Mouse (Mus musculus) CH12.LX (cell line): ENCODE measurements around the gene Prdm2. TPM values are rescaled to one million over a fixed set of nuclear protein-coding genes. Genes with fewer than 3 reads are reported as not detected.

Source experiments
- DNase-seq: peaks from one replicate; pipeline ENCODE4 v3.0.0-alpha.2; 2013; ENCODE audit errors: extremely low read depth
- H3K27ac ChIP-seq: 2 replicates; pipeline ENCODE4 v1.5.1; 2012; ENCODE audit warnings: low read depth, mild to moderate bottlenecking, control low read depth, moderate library complexity; ENCODE audit not compliant: insufficient read depth
- H3K27me3 ChIP-seq: replicated peaks from 2 replicates; pipeline ENCODE3; 2012; ENCODE audit warnings: inconsistent platforms
- H3K36me3 ChIP-seq, 2 experiments: replicated peaks in 1 of 2; 2 replicates each; pipeline versions ENCODE3 to v1.6.1; 2012; ENCODE audit warnings: inconsistent platforms in 1 of 2, low read length in 1 of 2, mild to moderate bottlenecking in 1 of 2, mixed read lengths in 1 of 2, moderate library complexity in 1 of 2; ENCODE audit not compliant: control insufficient read depth in 1 of 2, insufficient read depth in 1 of 2
- H3K4me1 ChIP-seq, 2 experiments: 2 replicates each; pipeline ENCODE4 v1.6.1; 2012; ENCODE audit warnings: inconsistent platforms in 1 of 2, moderate library complexity in 1 of 2; ENCODE audit not compliant: insufficient read depth in 2 of 2, control insufficient read depth in 1 of 2
- H3K4me2 ChIP-seq: 2 replicates; pipeline ENCODE4 v1.6.1; 2012; ENCODE audit warnings: low read depth, mild to moderate bottlenecking, control low read depth; ENCODE audit not compliant: poor library complexity, insufficient read depth, severe bottlenecking
- H3K4me3 ChIP-seq, 3 experiments: fragments of 150-350 bp in 1 of 3; sonication (generic) in 1 of 3; replicated peaks in 1 of 3; 2 replicates each; pipeline versions ENCODE3 to v1.5.1; 2011 to 2012; ENCODE audit warnings: low read depth in 2 of 3, low read length in 2 of 3, mild to moderate bottlenecking in 2 of 3, moderate library complexity in 2 of 3, control low read depth in 1 of 3, improper control_type of control experiment in 1 of 3, inconsistent platforms in 1 of 3, mixed read lengths in 1 of 3; ENCODE audit not compliant: poor library complexity in 1 of 3
- H3K79me2 ChIP-seq: replicated peaks from 2 replicates; pipeline ENCODE4 v1.6.1; 2012; ENCODE audit warnings: mild to moderate bottlenecking, moderate library complexity; ENCODE audit not compliant: control insufficient read depth, poor library complexity, insufficient read depth, severe bottlenecking; ENCODE audit errors: extremely low read depth
- H3K9ac ChIP-seq: 2 replicates; pipeline ENCODE4 v1.6.1; 2012; ENCODE audit warnings: low read depth, mild to moderate bottlenecking, control low read depth, moderate library complexity; ENCODE audit not compliant: insufficient read depth
- H3K9me3 ChIP-seq: replicated peaks from 2 replicates; pipeline ENCODE3; 2012; ENCODE audit warnings: low read length, inconsistent platforms, mixed read lengths
- BHLHE40 ChIP-seq: IDR thresholded peaks from 2 replicates; pipeline ENCODE4 v1.6.1; 2011; ENCODE audit warnings: mild to moderate bottlenecking, low read depth, low read length, improper control_type of control experiment
- CHD2 ChIP-seq: IDR thresholded peaks from 2 replicates; pipeline ENCODE4 v1.6.1; 2011; ENCODE audit warnings: low read length, improper control_type of control experiment
- CTCF ChIP-seq, 2 experiments: IDR thresholded peaks in 1 of 2; conservative IDR thresholded peaks in 1 of 2; 2 replicates each; pipeline ENCODE4 v1.5.1; 2011 to 2012; ENCODE audit warnings: low read depth in 2 of 2, low read length in 2 of 2, improper control_type of control experiment in 1 of 2, inconsistent platforms in 1 of 2, mild to moderate bottlenecking in 1 of 2, moderate library complexity in 1 of 2
- EP300 ChIP-seq: IDR thresholded peaks from 2 replicates; pipeline ENCODE4 v1.6.1; 2011; ENCODE audit warnings: low read length, improper control_type of control experiment
- ETS1 ChIP-seq: conservative IDR thresholded peaks from 2 replicates; pipeline ENCODE4 v1.6.1; 2012; ENCODE audit warnings: low read depth, mild to moderate bottlenecking, inconsistent platforms, low read length, improper control_type of control experiment, moderate library complexity
- KAT2A ChIP-seq: IDR thresholded peaks from 2 replicates; pipeline ENCODE4 v1.6.1; 2012; ENCODE audit warnings: low read length, improper control_type of control experiment, inconsistent platforms; ENCODE audit not compliant: insufficient replicate concordance
- MAFK ChIP-seq: IDR thresholded peaks from 2 replicates; pipeline ENCODE4 v1.6.1; 2011; ENCODE audit warnings: low read length, improper control_type of control experiment; ENCODE audit not compliant: insufficient replicate concordance
- MAX ChIP-seq: IDR thresholded peaks from 2 replicates; pipeline ENCODE4 v1.6.1; 2011; ENCODE audit warnings: low read length, improper control_type of control experiment
- MAZ ChIP-seq: IDR thresholded peaks from 2 replicates; pipeline ENCODE4 v1.6.1; 2012; ENCODE audit warnings: low read depth, mild to moderate bottlenecking, inconsistent platforms, low read length, improper control_type of control experiment, moderate library complexity
- MEF2A ChIP-seq: IDR thresholded peaks from 2 replicates; pipeline ENCODE4 v1.6.1; 2014; ENCODE audit warnings: low read depth, mild to moderate bottlenecking, inconsistent platforms, low read length, improper control_type of control experiment, borderline replicate concordance
- MXI1 ChIP-seq: IDR thresholded peaks from 2 replicates; pipeline ENCODE4 v1.6.1; 2011; ENCODE audit warnings: mild to moderate bottlenecking, low read depth, low read length, improper control_type of control experiment
- MYC ChIP-seq: IDR thresholded peaks from 2 replicates; pipeline ENCODE4 v1.6.1; 2011; ENCODE audit warnings: low read depth, mild to moderate bottlenecking, improper control_type of control experiment, low read length
- NELFE ChIP-seq: IDR thresholded peaks from 2 replicates; pipeline ENCODE4 v1.6.1; 2011; ENCODE audit warnings: low read depth, low read length, improper control_type of control experiment
- POLR2A ChIP-seq: IDR thresholded peaks from 2 replicates; pipeline ENCODE4 v1.6.1; 2011; ENCODE audit warnings: low read depth, mild to moderate bottlenecking, improper control_type of control experiment, low read length
- RAD21 ChIP-seq: IDR thresholded peaks from 2 replicates; pipeline ENCODE4 v1.6.1; 2011; ENCODE audit warnings: low read depth, mild to moderate bottlenecking, low read length, improper control_type of control experiment, moderate library complexity
- RCOR1 ChIP-seq: conservative IDR thresholded peaks from 2 replicates; pipeline ENCODE4 v1.6.1; 2012; ENCODE audit warnings: low read depth, mild to moderate bottlenecking, inconsistent platforms, low read length, improper control_type of control experiment
- SIN3A ChIP-seq: IDR thresholded peaks from 2 replicates; pipeline ENCODE4 v1.6.1; 2012; ENCODE audit warnings: low read length, improper control_type of control experiment, inconsistent platforms
- TCF12 ChIP-seq: IDR thresholded peaks from 2 replicates; pipeline ENCODE4 v1.6.1; 2014; ENCODE audit warnings: low read depth, mild to moderate bottlenecking, inconsistent platforms, low read length, improper control_type of control experiment
- ZC3H11A ChIP-seq: IDR thresholded peaks from 2 replicates; pipeline ENCODE4 v1.6.1; 2012; ENCODE audit warnings: low read depth, mild to moderate bottlenecking, inconsistent platforms, low read length, improper control_type of control experiment
- ZNF384 ChIP-seq: IDR thresholded peaks from 2 replicates; pipeline ENCODE4 v1.6.1; 2012; ENCODE audit warnings: low read depth, low read length, improper control_type of control experiment, inconsistent platforms
- dilution Hi-C: fragments of 300-500 bp; cut with MboI; formaldehyde crosslinking; loops from 2 replicates; pipeline ENCODE4 v1.14.3; 2020; ENCODE audit warnings: low sequenced_read_pairs; ENCODE audit not compliant: extremely low pct_unique_long_range_greater_than_20kb, extremely low pct_ligation_motif_present
- in situ Hi-C: fragments of 300-500 bp; cut with MboI; formaldehyde crosslinking; loops from 3 replicates; pipeline ENCODE4 v1.14.3; 2019; ENCODE audit warnings: low sequenced_read_pairs, low pct_ligation_motif_present, low pct_unique_long_range_greater_than_20kb, mixed read lengths
- polyA plus RNA-seq: library from polyadenylated mRNA; unstranded; fragments of >175 nt; gene quantifications from 2 replicates; pipeline ENCODE4 v1.2.1, GENCODE M21; 2012; ENCODE audit warnings: low read depth; ENCODE audit not compliant: insufficient read length
- total RNA-seq, 2 experiments: library from RNA; depleted of rRNA; stranded (reverse); fragments of 300-350 nt in 1 of 2; fragments of >200 nt in 1 of 2; gene quantifications; 2 replicates each; pipeline ENCODE4 v1.2.3; 2012 to 2014

The Prdm2 gene
- total and polyA plus RNA-seq, 3 experiments, result 3.8 to 16.1 (median 7.1) TPM

DNA sequence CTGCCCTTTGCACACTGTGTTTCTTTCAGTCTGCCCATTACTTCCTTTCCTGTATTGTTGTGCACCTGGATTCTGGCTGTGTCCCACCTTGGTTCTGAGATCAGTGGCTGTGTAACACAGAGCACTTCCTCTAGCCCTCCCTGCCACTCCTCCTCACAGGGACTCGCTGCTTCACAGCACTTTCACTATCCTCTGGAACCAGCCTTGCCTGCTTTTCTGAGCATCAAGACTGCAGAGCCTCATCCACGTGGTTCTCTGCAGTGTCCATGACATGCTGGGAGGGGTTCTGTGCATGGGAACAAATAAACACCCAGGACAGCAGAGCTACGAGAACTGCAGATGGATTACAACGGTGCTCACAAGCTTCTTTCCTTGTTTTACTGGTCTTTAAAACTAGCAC lies 22.1 kb downstream of the Prdm2 start:
- Histone ChIP-seq H3K27me3 (no peaks in the 10 kb centered on the region), H3K79me2 (peaks cover 48% of the 10 kb centered on the region), H3K4me1 (peaks cover 33 to 70% of the 10 kb centered on the region in 2 experiments), H3K9me3 (no peaks in the 10 kb centered on the region), H3K4me3 (peak overlapping the region; percentile 19 to 37 (median 26)), H3K9ac (peak overlapping the region; percentile 34), H3K36me3 (peaks cover 0 to 18% of the 10 kb centered on the region in 2 experiments), H3K27ac (peak overlapping the region; percentile 57), H3K4me2 (peak overlapping the region; percentile 65)
- DNase-seq, result peak; percentile 61
- TF ChIP-seq MAZ (no peak), MXI1 (peak; percentile 94), EP300 (no peak), KAT2A (no peak), CHD2 (no peak), MAX (peak; percentile 83), RCOR1 (no peak), MYC (peak; percentile 84)
- in situ Hi-C loops (no loop called here), dilution Hi-C loops (no loop called here)

DNA sequence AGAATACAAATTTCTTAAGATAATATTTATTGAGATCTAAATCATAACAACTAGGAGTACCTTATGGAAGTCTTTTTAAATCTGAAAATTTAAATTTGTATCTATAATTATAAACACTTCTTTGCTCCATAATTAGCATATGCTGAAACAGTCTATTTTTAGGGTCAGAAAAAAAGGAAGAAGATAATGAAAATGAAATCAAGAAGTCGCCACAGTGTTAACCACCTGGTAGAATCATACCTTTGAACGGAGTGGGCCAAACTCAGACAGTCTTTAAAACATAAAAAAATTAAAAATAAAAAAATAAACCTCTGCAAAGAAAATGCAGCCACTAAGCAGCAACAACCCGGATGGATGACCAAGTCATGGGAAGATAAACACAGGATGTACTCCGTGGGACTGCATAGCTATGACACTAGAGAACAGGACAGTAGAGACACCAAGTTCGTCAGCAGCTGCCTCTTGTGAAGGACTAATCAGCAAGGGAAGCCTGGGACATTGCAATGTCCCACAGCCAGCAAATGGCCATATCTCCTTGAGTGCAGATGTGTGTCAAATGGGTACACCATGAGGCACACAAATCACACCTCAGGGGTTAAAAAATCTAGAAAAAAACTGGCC lies 24.1 kb downstream of the Prdm2 start:
- dilution Hi-C loops, result no loop called here
- Histone ChIP-seq H3K4me3 (peak overlapping the region in 2 of 3 experiments; percentile 9 to 37), H3K4me1 (peaks cover 36 to 84% of the 10 kb centered on the region in 2 experiments), H3K9ac (peak overlapping the region; percentile 44), H3K36me3 (peaks cover 0 to 17% of the 10 kb centered on the region in 2 experiments), H3K27ac (peak overlapping the region; percentile 96), H3K4me2 (peak overlapping the region; percentile 91), H3K79me2 (peaks cover 58% of the 10 kb centered on the region), H3K27me3 (no peaks in the 10 kb centered on the region), H3K9me3 (no peaks in the 10 kb centered on the region)
- DNase-seq, result peak; percentile 49
- in situ Hi-C loops, result no loop called here
- no peak for TF ChIP-seq RAD21
- TF ChIP-seq CHD2, result no peak
- TF ChIP-seq TCF12, result 0 out of 2 replicates have a peak, but pooled peaks have one; percentile 25
- TF ChIP-seq NELFE, result no peak
- TF ChIP-seq ETS1, result peak; percentile 32; the same call in 1 of the 2 replicates
- no peak for TF ChIP-seq POLR2A
- TF ChIP-seq MAZ, result no peak
- peak; percentile 62; the same call in 1 of the 2 replicates for TF ChIP-seq EP300
- TF ChIP-seq CTCF (conservative IDR thresholded peaks at IDR 0.05 in 1 of 2, IDR thresholded peaks at IDR 0.05 in 1 of 2; ENCODE audit: low read depth in 2 of 2, low read length in 2 of 2), result no peak
- no peak for TF ChIP-seq MAFK
- TF ChIP-seq BHLHE40, result no peak
- TF ChIP-seq ZC3H11A, result no peak
- TF ChIP-seq SIN3A, result no peak
- TF ChIP-seq ZNF384, result peak; percentile 43; the same call in 1 of the 2 replicates
- peak; percentile 76 for TF ChIP-seq MEF2A
